Mouse (Mus musculus): ENCODE data around the gene C2cd2l. TPM values are rescaled to one million over a fixed set of nuclear protein-coding genes. Genes with fewer than 3 reads are reported as not detected.
A peak's percentile ranks its signal among the peaks of the same experiment; 100 is the strongest.
"Not testable (repeated sequence)": the region's sequence is repeated elsewhere in the genome, so short reads cannot be mapped to it uniquely, and the experiment has no call there.

C2cd2l gene
- 16.4 and 20.7 TPM in 2 replicates for polyA plus RNA-seq (2012; rRNA removed)

- peak within 1 kb of the TSS; percentile 86 for H3K4me3 ChIP-seq (ENCODE audit: control insufficient read depth, low read depth, low read length)
- no peaks in the 10 kb centered on the region; the same call in 1 of the 2 replicates for H3K36me3 ChIP-seq (ENCODE audit: control insufficient read depth, insufficient read depth, low read length)
- peak; percentile 30; the same call in 1 of the 2 replicates for TF ChIP-seq POLR2A (IDR thresholded peaks at IDR 0.05; ENCODE audit: control insufficient read depth, low read depth, low read length)
- TF ChIP-seq CTCF (IDR thresholded peaks at IDR 0.05; ENCODE audit: control insufficient read depth, insufficient read depth, insufficient replicate concordance, low read depth, low read length): no peak
- H3K27ac ChIP-seq (ENCODE audit: control insufficient read depth, insufficient read depth, low read depth, low read length): peak within 1 kb of the TSS; percentile 61
- peaks cover 23% of the 10 kb centered on the region for H3K4me1 ChIP-seq (ENCODE audit: control insufficient read depth, insufficient read depth, low read length)
- H3K27me3 ChIP-seq (ENCODE audit: control insufficient read depth, insufficient read depth, low read length): no peaks in the 10 kb centered on the region
These were observed at the start of gene C2cd2l for GRCm38 (mm10) chr9:44319887-44320798. C2cd2l (minus strand) TSS chr9:44320285.

DNA sequence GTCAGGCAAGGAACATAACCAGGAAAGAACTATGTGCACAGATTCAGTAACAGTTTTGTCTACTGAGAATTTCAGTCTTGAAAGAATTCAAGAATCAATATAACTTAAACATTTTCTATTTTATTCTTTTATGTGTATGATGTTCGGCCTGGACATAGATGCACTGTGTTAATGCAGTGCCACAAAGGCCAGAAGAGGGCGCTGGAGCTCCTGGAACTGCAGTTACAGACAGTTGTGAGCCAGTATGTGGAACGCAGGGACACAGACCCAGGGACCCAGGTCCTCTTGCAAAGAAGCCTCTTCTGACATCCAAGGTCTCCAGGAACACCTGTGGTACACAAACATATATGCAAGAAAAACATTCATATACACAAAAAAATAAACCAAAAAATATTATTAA is 44.4 kb upstream of the C2cd2l start:
- Histone ChIP-seq H3K4me3 (ENCODE audit: control insufficient read depth, low read depth, low read length) (no peak overlapping the region), H3K27ac (ENCODE audit: control insufficient read depth, insufficient read depth, low read depth, low read length) (no peak overlapping the region), H3K4me1 (ENCODE audit: control insufficient read depth, insufficient read depth, low read length) (no peaks in the 10 kb centered on the region), H3K36me3 (ENCODE audit: control insufficient read depth, insufficient read depth, low read length) (no peaks in the 10 kb centered on the region), H3K27me3 (ENCODE audit: control insufficient read depth, insufficient read depth, low read length) (no peaks in the 10 kb centered on the region)
- TF ChIP-seq CTCF (IDR thresholded peaks at IDR 0.05; ENCODE audit: control insufficient read depth, insufficient read depth, insufficient replicate concordance, low read depth, low read length) (peak; percentile 50; the same call in 1 of the 2 replicates), POLR2A (IDR thresholded peaks at IDR 0.05; ENCODE audit: control insufficient read depth, low read depth, low read length) (no peak)

DNA sequence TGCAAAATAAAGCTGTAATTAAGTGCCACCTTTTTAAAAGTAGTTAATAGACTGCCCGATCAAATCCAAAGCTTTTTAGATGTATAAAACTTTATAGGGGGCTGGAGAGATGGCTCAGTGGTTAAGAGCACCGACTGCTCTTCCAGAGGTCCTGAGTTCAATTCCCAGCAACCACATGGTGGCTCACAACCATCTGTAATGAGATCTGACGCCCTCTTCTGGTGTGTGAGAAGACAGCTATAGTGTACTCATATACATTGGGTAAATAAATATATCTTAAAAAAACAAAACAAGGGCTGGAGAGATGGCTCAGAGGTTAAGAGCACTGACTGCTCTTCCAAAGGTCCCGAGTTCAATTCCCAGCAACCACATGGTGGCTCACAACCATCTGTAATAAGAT is 41.8 kb upstream of the C2cd2l start:
- Histone ChIP-seq H3K4me3 (ENCODE audit: control insufficient read depth, low read depth, low read length) (peak overlapping the region; percentile 99), H3K27ac (ENCODE audit: control insufficient read depth, insufficient read depth, low read depth, low read length) (peak overlapping the region; percentile 71)
- not testable (repeated sequence) for H3K27me3 ChIP-seq (ENCODE audit: control insufficient read depth, insufficient read depth, low read length); H3K4me1 ChIP-seq (ENCODE audit: control insufficient read depth, insufficient read depth, low read length); H3K36me3 ChIP-seq (ENCODE audit: control insufficient read depth, insufficient read depth, low read length)

GRCm38 (mm10) chr9:44361190-44361917 is 41.3 kb upstream of the C2cd2l start, which contains the start of gene Vps11:
Vps11 (minus strand) TSS chr9:44361670.
- Histone ChIP-seq H3K36me3 (ENCODE audit: control insufficient read depth, insufficient read depth, low read length) (peaks cover 7% of the 10 kb centered on the region; the same call in 1 of the 2 replicates), H3K4me3 (ENCODE audit: control insufficient read depth, low read depth, low read length) (peak within 1 kb of the TSS; percentile 99), H3K27ac (ENCODE audit: control insufficient read depth, insufficient read depth, low read depth, low read length) (peak within 1 kb of the TSS; percentile 96), H3K4me1 (ENCODE audit: control insufficient read depth, insufficient read depth, low read length) (no peaks in the 10 kb centered on the region), H3K27me3 (ENCODE audit: control insufficient read depth, insufficient read depth, low read length) (no peaks in the 10 kb centered on the region)
- TF ChIP-seq POLR2A (IDR thresholded peaks at IDR 0.05; ENCODE audit: control insufficient read depth, low read depth, low read length) (peak; percentile 84), CTCF (IDR thresholded peaks at IDR 0.05; ENCODE audit: control insufficient read depth, insufficient read depth, insufficient replicate concordance, low read depth, low read length) (no peak)

DNA sequence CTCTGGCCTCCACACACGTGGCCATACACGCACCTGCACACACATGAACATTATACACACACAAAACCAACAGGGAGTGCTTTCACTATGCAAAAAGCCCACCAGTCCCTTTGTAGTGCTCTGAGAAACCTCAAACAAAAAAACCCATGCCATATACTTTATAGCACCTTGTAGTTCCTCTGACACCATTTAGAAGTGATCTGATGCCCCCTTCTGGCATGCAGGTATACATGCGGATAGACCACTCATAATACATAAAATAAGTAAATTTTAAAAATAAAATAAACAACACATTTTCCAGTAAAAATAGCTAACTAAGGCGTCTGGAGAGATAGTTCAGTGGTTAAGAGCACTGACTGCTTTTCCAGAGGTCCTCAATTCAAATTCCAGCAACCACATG is 37.1 kb upstream of the C2cd2l start:
- TF ChIP-seq CTCF (IDR thresholded peaks at IDR 0.05; ENCODE audit: control insufficient read depth, insufficient read depth, insufficient replicate concordance, low read depth, low read length) (no peak), POLR2A (IDR thresholded peaks at IDR 0.05; ENCODE audit: control insufficient read depth, low read depth, low read length) (no peak)
- no peaks in the 10 kb centered on the region for H3K4me1 ChIP-seq (ENCODE audit: control insufficient read depth, insufficient read depth, low read length)
- no peaks in the 10 kb centered on the region for H3K27me3 ChIP-seq (ENCODE audit: control insufficient read depth, insufficient read depth, low read length)
- H3K36me3 ChIP-seq (ENCODE audit: control insufficient read depth, insufficient read depth, low read length): peaks cover 13% of the 10 kb centered on the region
- H3K4me3 ChIP-seq (ENCODE audit: control insufficient read depth, low read depth, low read length): no peak overlapping the region
- H3K27ac ChIP-seq (ENCODE audit: control insufficient read depth, insufficient read depth, low read depth, low read length): peak overlapping the region; percentile 1; the same call in 1 of the 2 replicates

GRCm38 (mm10) chr9:44353142-44353541 is 33.1 kb upstream of the C2cd2l start:
- Histone ChIP-seq H3K4me1 (ENCODE audit: control insufficient read depth, insufficient read depth, low read length) (no peaks in the 10 kb centered on the region), H3K27me3 (ENCODE audit: control insufficient read depth, insufficient read depth, low read length) (no peaks in the 10 kb centered on the region), H3K27ac (ENCODE audit: control insufficient read depth, insufficient read depth, low read depth, low read length) (no peak overlapping the region), H3K36me3 (ENCODE audit: control insufficient read depth, insufficient read depth, low read length) (peaks cover 14% of the 10 kb centered on the region), H3K4me3 (ENCODE audit: control insufficient read depth, low read depth, low read length) (no peak overlapping the region)
- TF ChIP-seq POLR2A (IDR thresholded peaks at IDR 0.05; ENCODE audit: control insufficient read depth, low read depth, low read length) (no peak), CTCF (IDR thresholded peaks at IDR 0.05; ENCODE audit: control insufficient read depth, insufficient read depth, insufficient replicate concordance, low read depth, low read length) (no peak)

DNA sequence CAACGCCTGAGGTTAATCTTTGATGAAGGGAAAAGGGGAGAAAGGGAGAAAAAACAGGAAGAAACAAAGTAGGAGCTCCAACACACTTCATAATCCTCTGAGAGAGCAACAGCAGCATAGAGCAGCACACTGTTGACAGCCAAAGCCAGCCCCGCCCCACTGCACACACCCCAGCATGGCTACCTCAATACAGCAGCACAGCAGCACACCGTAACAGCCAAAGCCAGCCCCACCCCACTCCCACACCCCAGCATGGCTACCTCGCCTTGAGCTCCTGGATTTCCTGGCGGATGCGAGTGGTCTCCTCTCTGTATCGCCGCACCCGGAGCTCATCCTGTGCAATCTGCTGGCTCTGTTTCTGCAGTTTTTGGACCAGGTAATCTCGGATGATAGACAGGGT is 32.3 kb upstream of the C2cd2l start:
- H3K36me3 ChIP-seq (ENCODE audit: control insufficient read depth, insufficient read depth, low read length): peaks cover 10% of the 10 kb centered on the region
- H3K4me1 ChIP-seq (ENCODE audit: control insufficient read depth, insufficient read depth, low read length): no peaks in the 10 kb centered on the region
- no peak overlapping the region for H3K4me3 ChIP-seq (ENCODE audit: control insufficient read depth, low read depth, low read length)
- H3K27me3 ChIP-seq (ENCODE audit: control insufficient read depth, insufficient read depth, low read length): no peaks in the 10 kb centered on the region
- no peak for TF ChIP-seq POLR2A (IDR thresholded peaks at IDR 0.05; ENCODE audit: control insufficient read depth, low read depth, low read length)
- no peak for TF ChIP-seq CTCF (IDR thresholded peaks at IDR 0.05; ENCODE audit: control insufficient read depth, insufficient read depth, insufficient replicate concordance, low read depth, low read length)
- no peak overlapping the region for H3K27ac ChIP-seq (ENCODE audit: control insufficient read depth, insufficient read depth, low read depth, low read length)
